30 mouse cellular contexts compared by ENCODE assay signal in genomic region chr2:27114169-27114568, GRCm38 (mm10). TPM values are rescaled to one million over a fixed set of nuclear protein-coding genes. Genes with fewer than 3 reads are reported as not detected.
"Had no signal": no experiment of that assay in that cellular context is flagged by ENCODE, and none has a peak within 500 bp of the region (broad histone marks: within the 10 kb centered on the region; RNA-seq: fewer than 3 reads in every experiment).

No protein-coding gene starts in this region.

- H3K9ac ChIP-seq: limb, embryonic 13.5 days; limb, embryonic 15.5 days; liver, embryonic 12.5 days; liver, embryonic 13.5 days; liver, embryonic 14.5 days; liver, embryonic 15.5 days; liver, postnatal 0 days; lung, embryonic 15.5 days; midbrain, embryonic 12.5 days; midbrain, embryonic 13.5 days; midbrain, embryonic 15.5 days; neural tube, embryonic 12.5 days; neural tube, embryonic 13.5 days had no signal

- DNase-seq: layer of hippocampus, postnatal 36 days; left cerebral cortex, postnatal 4 days; liver; liver, embryonic 13.5 days; liver, postnatal 0 days; lung, adult 2 months; lung, postnatal 10 days; lung, postnatal 14 days; lung, postnatal 36 days; lung, postnatal 4 days had no signal

- H3K27ac ChIP-seq: left cerebral cortex, adult 2 months; limb, embryonic 13.5 days; limb, embryonic 15.5 days; liver, embryonic 12.5 days; liver, embryonic 13.5 days; liver, embryonic 14.5 days; liver, embryonic 15.5 days; lung, embryonic 15.5 days; macrophage; midbrain, embryonic 10.5 days; midbrain, embryonic 12.5 days; midbrain, embryonic 13.5 days; midbrain, embryonic 15.5 days; neural tube, embryonic 12.5 days; neural tube, embryonic 13.5 days had no signal

- H3K4me3 ChIP-seq: left cerebral cortex, adult 2 months; limb, embryonic 13.5 days; limb, embryonic 15.5 days; liver, embryonic 12.5 days; liver, embryonic 13.5 days; liver, embryonic 15.5 days; lung, embryonic 15.5 days; megakaryocyte, embryonic 14.5 days; midbrain, embryonic 10.5 days; midbrain, embryonic 12.5 days; midbrain, embryonic 13.5 days; midbrain, embryonic 15.5 days; myocyte; neural tube, embryonic 12.5 days; neural tube, embryonic 13.5 days had no signal

- H3K36me3 ChIP-seq: limb, embryonic 13.5 days; limb, embryonic 15.5 days; liver, embryonic 12.5 days; liver, embryonic 13.5 days; liver, embryonic 15.5 days; lung, embryonic 15.5 days; midbrain, embryonic 10.5 days; midbrain, embryonic 12.5 days; midbrain, embryonic 13.5 days; midbrain, embryonic 15.5 days; neural tube, embryonic 12.5 days; neural tube, embryonic 13.5 days had no signal

- ATAC-seq: liver, embryonic 12.5 days; liver, postnatal 0 days; midbrain, embryonic 13.5 days; midbrain, embryonic 15.5 days; midbrain, embryonic 16.5 days had no signal

- H3K4me2 ChIP-seq: limb, embryonic 13.5 days; limb, embryonic 15.5 days; liver, embryonic 11.5 days; liver, embryonic 12.5 days; liver, embryonic 13.5 days; liver, embryonic 15.5 days; lung, embryonic 15.5 days; midbrain, embryonic 12.5 days; midbrain, embryonic 13.5 days; midbrain, embryonic 15.5 days; neural tube, embryonic 12.5 days; neural tube, embryonic 13.5 days had no signal

- H3K4me1 ChIP-seq: liver, embryonic 12.5 days; liver, embryonic 13.5 days; liver, embryonic 15.5 days; megakaryocyte, embryonic 14.5 days; midbrain, embryonic 12.5 days; midbrain, embryonic 13.5 days; midbrain, embryonic 15.5 days had no signal

- H3K9me3 ChIP-seq: limb, embryonic 13.5 days; limb, embryonic 15.5 days; liver, embryonic 12.5 days; liver, embryonic 13.5 days; liver, embryonic 15.5 days; lung, embryonic 15.5 days; midbrain, embryonic 10.5 days; midbrain, embryonic 12.5 days; midbrain, embryonic 13.5 days; midbrain, embryonic 15.5 days; neural tube, embryonic 12.5 days; neural tube, embryonic 13.5 days had no signal

- H3K27me3 ChIP-seq: liver, embryonic 13.5 days; liver, embryonic 15.5 days; lung, embryonic 15.5 days; midbrain, embryonic 13.5 days; midbrain, embryonic 15.5 days; neural tube, embryonic 12.5 days; neural tube, embryonic 13.5 days had no signal

RNA-seq across cellular contexts. Expression of gene Fam163b, which starts 28.1 kb away (rescaled TPM):
- polyA plus RNA-seq: liver, adult 2 months; liver, embryonic 15.5 days; liver, embryonic 16.5 days; liver, postnatal 0 days; macrophage had no signal

RNA-seq across cellular contexts. Expression of gene Adamtsl2, which starts 35.0 kb away (rescaled TPM):
- polyA plus RNA-seq: macrophage had no signal

RNA-seq across cellular contexts. Expression of gene Mymk, which starts 42.2 kb away (rescaled TPM):
- polyA plus RNA-seq: liver, adult 2 months; liver, embryonic 14.5 days; liver, postnatal 0 days; macrophage; midbrain, embryonic 10.5 days; midbrain, embryonic 13.5 days; midbrain, embryonic 16.5 days had no signal

RNA-seq across cellular contexts. Expression of gene Dbh, which starts 50.9 kb away (rescaled TPM):
- polyA plus RNA-seq: liver, adult 2 months; liver, embryonic 14.5 days; liver, postnatal 0 days; macrophage had no signal
